Mouse (Mus musculus): ENCODE measurements around the gene Arhgef10l. TPM values are rescaled to one million over a fixed set of nuclear protein-coding genes. Genes with fewer than 3 reads are reported as not detected.

Arhgef10l gene
- polyA plus RNA-seq, 1 experiment: 5.9 TPM

DNA sequence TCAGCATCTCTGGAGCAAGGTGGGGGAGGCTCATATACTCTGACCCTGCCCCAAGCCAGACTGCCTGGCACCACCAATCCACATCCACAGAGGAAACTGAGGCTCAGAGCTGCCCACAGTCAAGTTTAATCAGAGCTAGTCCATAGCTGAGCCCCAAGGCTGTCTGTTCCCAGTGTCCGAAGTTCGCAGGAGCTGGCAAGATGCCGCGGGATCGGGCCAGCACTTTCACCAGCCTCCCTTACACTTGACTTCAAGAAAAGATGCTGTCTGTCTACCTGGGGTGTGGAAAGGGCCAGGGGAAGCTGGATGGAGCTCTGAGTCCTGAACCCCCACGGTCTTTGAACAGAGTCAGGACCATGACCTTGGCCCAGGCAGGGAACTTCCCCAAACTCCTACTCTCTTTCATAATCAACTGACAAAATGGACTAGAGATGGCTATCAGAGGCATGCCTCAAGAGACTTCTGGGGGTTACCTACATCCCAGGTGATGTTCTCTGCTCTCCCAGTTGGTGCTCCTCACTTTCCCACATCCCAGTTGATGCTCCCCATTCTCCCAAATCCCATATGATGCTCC lies 34.4 kb downstream of the Arhgef10l start:
- Histone ChIP-seq H3K4me1 (ENCODE audit: control insufficient read depth, insufficient read depth, low read length) (peaks cover 2% of the 10 kb centered on the region; the same call in 1 of the 2 replicates), H3K36me3 (ENCODE audit: control insufficient read depth, insufficient read depth, low read length) (no peaks in the 10 kb centered on the region), H3K27ac (ENCODE audit: control insufficient read depth, insufficient read depth, low read depth, low read length) (peak overlapping the region; percentile 2; the same call in 1 of the 2 replicates), H3K27me3 (ENCODE audit: control insufficient read depth, insufficient read depth, low read length) (no peaks in the 10 kb centered on the region), H3K4me3 (ENCODE audit: control insufficient read depth, low read depth, low read length) (no peak overlapping the region)
- TF ChIP-seq CTCF (IDR thresholded peaks at IDR 0.05; ENCODE audit: control insufficient read depth, insufficient read depth, insufficient replicate concordance, low read depth, low read length) (no peak), POLR2A (IDR thresholded peaks at IDR 0.05; ENCODE audit: control insufficient read depth, low read depth, low read length) (no peak)

- H3K27me3 ChIP-seq (ENCODE audit: control insufficient read depth, insufficient read depth, low read length): no peaks in the 10 kb centered on the region
- no peaks in the 10 kb centered on the region for H3K36me3 ChIP-seq (ENCODE audit: control insufficient read depth, insufficient read depth, low read length)
- peak overlapping the region; percentile 55; the same call in 1 of the 2 replicates for H3K27ac ChIP-seq (ENCODE audit: control insufficient read depth, insufficient read depth, low read depth, low read length)
- peaks cover 2% of the 10 kb centered on the region; the same call in 1 of the 2 replicates for H3K4me1 ChIP-seq (ENCODE audit: control insufficient read depth, insufficient read depth, low read length)
- no peak for TF ChIP-seq POLR2A (IDR thresholded peaks at IDR 0.05; ENCODE audit: control insufficient read depth, low read depth, low read length)
- no peak for TF ChIP-seq CTCF (IDR thresholded peaks at IDR 0.05; ENCODE audit: control insufficient read depth, insufficient read depth, insufficient replicate concordance, low read depth, low read length)
- H3K4me3 ChIP-seq (ENCODE audit: control insufficient read depth, low read depth, low read length): no peak overlapping the region
Observed at GRCm38 (mm10) chr4:140630651-140631241, 35.1 kb downstream of the Arhgef10l start.

GRCm38 (mm10) chr4:140630136-140630535 lies 35.7 kb downstream of the Arhgef10l start:
- Histone ChIP-seq H3K27me3 (ENCODE audit: control insufficient read depth, insufficient read depth, low read length) (no peaks in the 10 kb centered on the region), H3K27ac (ENCODE audit: control insufficient read depth, insufficient read depth, low read depth, low read length) (peak overlapping the region; percentile 55; the same call in 1 of the 2 replicates), H3K4me3 (ENCODE audit: control insufficient read depth, low read depth, low read length) (no peak overlapping the region), H3K36me3 (ENCODE audit: control insufficient read depth, insufficient read depth, low read length) (no peaks in the 10 kb centered on the region), H3K4me1 (ENCODE audit: control insufficient read depth, insufficient read depth, low read length) (peaks cover 2% of the 10 kb centered on the region; the same call in 1 of the 2 replicates)
- TF ChIP-seq POLR2A (IDR thresholded peaks at IDR 0.05; ENCODE audit: control insufficient read depth, low read depth, low read length) (no peak), CTCF (IDR thresholded peaks at IDR 0.05; ENCODE audit: control insufficient read depth, insufficient read depth, insufficient replicate concordance, low read depth, low read length) (no peak)

GRCm38 (mm10) chr4:140628971-140629370 lies 36.8 kb downstream of the Arhgef10l start:
- no peak overlapping the region for H3K4me3 ChIP-seq (ENCODE audit: control insufficient read depth, low read depth, low read length)
- H3K27me3 ChIP-seq (ENCODE audit: control insufficient read depth, insufficient read depth, low read length): no peaks in the 10 kb centered on the region
- TF ChIP-seq CTCF (IDR thresholded peaks at IDR 0.05; ENCODE audit: control insufficient read depth, insufficient read depth, insufficient replicate concordance, low read depth, low read length) (no peak), POLR2A (IDR thresholded peaks at IDR 0.05; ENCODE audit: control insufficient read depth, low read depth, low read length) (no peak)
- peaks cover 2% of the 10 kb centered on the region; the same call in 1 of the 2 replicates for H3K4me1 ChIP-seq (ENCODE audit: control insufficient read depth, insufficient read depth, low read length)
- H3K27ac ChIP-seq (ENCODE audit: control insufficient read depth, insufficient read depth, low read depth, low read length): no peak overlapping the region
- H3K36me3 ChIP-seq (ENCODE audit: control insufficient read depth, insufficient read depth, low read length): no peaks in the 10 kb centered on the region

DNA sequence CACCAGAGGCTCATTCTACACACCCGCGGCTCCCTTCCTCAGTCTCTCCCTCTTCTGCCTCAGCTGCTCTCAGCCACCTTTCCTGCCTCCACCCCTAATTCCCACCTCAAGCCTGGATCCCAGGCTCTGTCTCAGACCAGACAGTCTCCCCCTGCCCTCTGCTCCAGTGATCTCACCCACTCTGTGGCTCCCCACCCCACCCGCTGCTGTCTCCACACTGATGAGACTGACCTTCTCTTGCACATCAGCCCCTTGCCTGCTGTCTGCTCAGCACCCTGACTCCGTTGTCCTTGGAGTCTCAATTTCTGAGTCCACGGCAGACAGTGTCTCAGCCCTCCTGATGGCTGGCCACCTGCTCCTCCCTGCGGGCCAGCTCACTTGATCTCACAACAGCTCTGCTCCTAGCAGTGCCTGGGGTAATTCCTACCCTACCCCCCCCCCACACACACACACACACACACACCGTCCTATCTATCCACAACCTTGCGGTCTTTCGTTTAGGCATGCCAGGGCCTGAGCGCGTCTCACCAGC lies 37.3 kb downstream of the Arhgef10l start:
- Histone ChIP-seq H3K36me3 (ENCODE audit: control insufficient read depth, insufficient read depth, low read length) (no peaks in the 10 kb centered on the region), H3K4me3 (ENCODE audit: control insufficient read depth, low read depth, low read length) (no peak overlapping the region), H3K4me1 (ENCODE audit: control insufficient read depth, insufficient read depth, low read length) (peaks cover 2% of the 10 kb centered on the region; the same call in 1 of the 2 replicates), H3K27me3 (ENCODE audit: control insufficient read depth, insufficient read depth, low read length) (no peaks in the 10 kb centered on the region), H3K27ac (ENCODE audit: control insufficient read depth, insufficient read depth, low read depth, low read length) (no peak overlapping the region)
- TF ChIP-seq POLR2A (IDR thresholded peaks at IDR 0.05; ENCODE audit: control insufficient read depth, low read depth, low read length) (no peak), CTCF (IDR thresholded peaks at IDR 0.05; ENCODE audit: control insufficient read depth, insufficient read depth, insufficient replicate concordance, low read depth, low read length) (no peak)

DNA sequence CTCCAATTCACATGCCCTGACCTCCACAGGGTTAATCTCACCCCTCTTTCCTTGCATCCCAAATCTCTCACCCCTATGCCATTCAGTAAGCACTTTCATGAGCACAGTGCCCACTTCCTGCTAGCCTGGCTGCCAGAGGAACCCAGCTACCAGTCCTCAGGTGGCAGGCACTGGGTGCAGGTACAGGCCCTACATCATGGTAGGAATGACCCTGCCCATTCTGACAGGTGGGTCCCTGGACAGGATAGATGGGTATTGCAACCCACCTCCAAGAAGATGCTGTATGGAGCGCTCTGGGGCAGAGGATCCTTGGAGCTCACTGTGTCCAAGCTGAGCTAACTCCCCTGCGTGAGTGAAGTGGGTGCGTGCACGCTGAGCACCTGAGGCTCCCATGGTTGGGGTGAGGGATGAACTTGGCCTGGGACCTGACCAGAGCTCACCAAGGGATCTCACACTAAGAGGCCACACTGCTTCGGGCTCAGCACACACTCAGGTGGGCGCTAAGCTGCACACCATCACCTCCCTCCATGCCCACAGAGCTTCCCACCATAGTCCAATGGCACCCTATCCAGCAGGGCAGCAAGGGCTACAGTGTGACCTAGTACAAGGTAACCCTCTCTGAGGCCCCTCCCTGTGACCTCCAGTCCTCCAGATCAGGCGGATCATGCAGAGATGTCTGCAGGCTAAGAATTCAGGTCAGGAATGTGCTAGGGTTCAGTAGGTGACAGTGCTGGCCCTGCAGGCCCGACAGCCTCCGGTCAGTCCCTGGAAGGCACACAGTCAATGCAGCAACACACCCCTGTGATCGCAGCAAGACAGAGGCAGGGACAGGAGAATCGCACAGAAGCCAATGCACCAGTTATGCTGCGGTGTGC lies 39.9 kb downstream of the Arhgef10l start:
- Histone ChIP-seq H3K4me3 (ENCODE audit: control insufficient read depth, low read depth, low read length) (no peak overlapping the region), H3K27ac (ENCODE audit: control insufficient read depth, insufficient read depth, low read depth, low read length) (no peak overlapping the region), H3K4me1 (ENCODE audit: control insufficient read depth, insufficient read depth, low read length) (peaks cover 2% of the 10 kb centered on the region; the same call in 1 of the 2 replicates), H3K36me3 (ENCODE audit: control insufficient read depth, insufficient read depth, low read length) (no peaks in the 10 kb centered on the region), H3K27me3 (ENCODE audit: control insufficient read depth, insufficient read depth, low read length) (no peaks in the 10 kb centered on the region)
- TF ChIP-seq POLR2A (IDR thresholded peaks at IDR 0.05; ENCODE audit: control insufficient read depth, low read depth, low read length): no peak
- no peak for TF ChIP-seq CTCF (IDR thresholded peaks at IDR 0.05; ENCODE audit: control insufficient read depth, insufficient read depth, insufficient replicate concordance, low read depth, low read length)
